Mouse (Mus musculus) erythroblast, embryonic 14.5 days (primary cell): Measurements from ENCODE around the gene Tuba1a.

Source experiments
- GATA1 ChIP-seq: IDR thresholded peaks from 2 replicates; pipeline ENCODE4 v1.6.1; 2012; ENCODE audit warnings: low read length, inconsistent platforms, mixed read lengths
- TAL1 ChIP-seq: IDR thresholded peaks from 3 replicates; pipeline ENCODE4 v1.6.1; 2012; ENCODE audit warnings: low read length, inconsistent platforms, mixed read lengths

GRCm38 (mm10) chr15:98969372-98970101 lies 16.0 kb upstream of the Tuba1a start:
- TF ChIP-seq GATA1 (no peak), TAL1 (no peak)
